Mouse (Mus musculus) right cerebral cortex, postnatal 10 days (tissue): Measurements from ENCODE around the gene Med14.

Experiments
- DNase-seq, 2 experiments: peaks; one replicate each; pipeline ENCODE4 v3.0.0; 2021; ENCODE audit warnings: low spot score in 2 of 2

Gene Med14

GRCm38 (mm10) chrX:12761626-12762333 is at the start of gene Med14:
Med14 (minus strand) TSS chrX:12762073.
- peak; percentile 92 for DNase-seq

DNA sequence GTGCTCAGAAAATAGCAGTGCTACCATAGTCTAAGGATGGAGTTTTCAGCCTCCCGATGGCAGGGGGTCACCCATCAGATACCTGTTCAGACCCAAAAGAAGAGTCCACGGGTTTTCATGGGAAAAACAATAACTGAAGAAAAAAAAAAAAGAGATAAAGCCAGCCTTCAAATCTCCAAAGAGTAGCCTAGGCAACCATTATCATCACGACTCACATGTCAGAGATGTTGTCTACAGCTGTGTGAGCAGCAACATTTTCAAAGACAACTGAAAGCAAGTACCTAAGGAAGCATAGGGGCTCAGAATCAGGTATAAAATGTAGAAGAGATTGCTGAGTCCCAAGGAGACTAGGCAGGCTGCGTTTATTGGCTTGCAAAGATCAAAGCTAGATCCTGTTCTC is 38.7 kb upstream of the Med14 start:
- DNase-seq, result no peak

DNA sequence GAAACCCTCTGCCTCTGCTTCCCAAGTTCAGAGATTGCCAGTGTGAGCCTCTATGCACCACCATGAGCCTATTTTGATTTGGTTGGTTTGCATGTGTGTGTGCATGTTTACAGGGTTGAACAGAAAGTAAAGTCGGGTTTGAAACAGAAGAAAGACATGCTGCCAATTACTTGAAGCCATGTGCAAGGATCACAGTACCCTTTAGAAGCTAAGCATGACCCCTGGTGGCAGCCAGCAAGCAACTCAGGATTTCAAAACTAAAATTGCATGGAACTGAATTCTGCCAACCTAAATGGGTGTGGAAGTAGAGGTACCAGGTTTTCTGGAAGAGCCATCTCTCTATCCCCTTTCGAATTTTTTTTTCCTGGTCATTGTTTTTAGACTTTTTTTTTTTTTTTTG is 33.0 kb upstream of the Med14 start:
- no peak for DNase-seq

DNA sequence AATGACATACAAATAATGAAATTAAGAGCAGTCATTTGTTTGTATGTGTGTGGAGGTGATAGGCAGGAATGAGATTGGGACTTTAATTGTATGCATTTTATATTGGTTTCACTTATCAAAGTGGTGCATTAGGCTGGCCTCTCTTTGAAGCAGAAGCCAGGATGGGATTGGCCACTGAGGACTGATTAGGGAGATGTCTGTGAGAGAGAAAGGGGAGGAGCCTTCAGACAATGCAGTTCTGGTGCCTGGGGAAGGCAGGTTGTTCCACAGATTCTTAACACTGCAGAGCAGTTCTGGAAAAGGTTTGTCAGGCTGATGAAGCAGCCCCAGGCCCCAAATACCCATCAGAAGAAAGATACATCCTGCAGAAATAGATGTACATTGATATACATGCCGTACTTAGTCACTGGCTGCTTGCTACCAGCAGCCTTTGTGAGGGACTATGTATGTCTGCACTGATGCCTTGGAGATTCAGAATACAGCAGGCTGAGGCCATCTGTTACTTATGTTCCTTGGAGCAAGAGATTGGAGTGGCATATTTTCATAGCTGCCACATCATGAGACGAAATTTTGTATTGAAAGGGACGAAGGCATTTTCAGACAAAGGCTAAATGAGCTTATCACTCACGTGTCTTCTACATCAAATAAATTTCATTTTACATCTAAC is 29.9 kb upstream of the Med14 start:
- peak in 1 of 2 experiments; percentile 33 for DNase-seq

- DNase-seq, result no peak
These were observed 11.4 kb upstream of the Med14 start for GRCm38 (mm10) chrX:12773236-12773635.

DNA sequence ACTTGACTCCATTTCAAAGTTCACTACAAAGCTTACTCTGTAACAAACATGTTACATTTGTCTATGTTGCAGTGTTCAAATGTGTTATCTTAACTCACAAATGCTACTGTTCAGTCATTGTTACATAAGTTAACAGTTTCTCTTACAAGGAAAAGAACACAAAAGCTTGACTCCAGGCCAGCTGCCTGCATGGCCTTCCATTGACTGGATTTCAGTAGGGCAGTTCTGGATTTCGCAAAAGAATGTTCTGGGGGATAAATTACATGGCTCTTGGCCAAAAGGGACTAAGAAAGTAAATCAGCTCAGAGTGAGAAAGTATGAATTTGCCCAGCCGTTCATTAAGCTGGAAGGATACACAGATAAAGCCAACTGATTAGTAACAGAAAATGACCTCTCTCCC is 9.7 kb upstream of the Med14 start:
- DNase-seq, result no peak

- no peak for DNase-seq
These were observed 6.7 kb upstream of the Med14 start for GRCm38 (mm10) chrX:12768571-12768970.

DNA sequence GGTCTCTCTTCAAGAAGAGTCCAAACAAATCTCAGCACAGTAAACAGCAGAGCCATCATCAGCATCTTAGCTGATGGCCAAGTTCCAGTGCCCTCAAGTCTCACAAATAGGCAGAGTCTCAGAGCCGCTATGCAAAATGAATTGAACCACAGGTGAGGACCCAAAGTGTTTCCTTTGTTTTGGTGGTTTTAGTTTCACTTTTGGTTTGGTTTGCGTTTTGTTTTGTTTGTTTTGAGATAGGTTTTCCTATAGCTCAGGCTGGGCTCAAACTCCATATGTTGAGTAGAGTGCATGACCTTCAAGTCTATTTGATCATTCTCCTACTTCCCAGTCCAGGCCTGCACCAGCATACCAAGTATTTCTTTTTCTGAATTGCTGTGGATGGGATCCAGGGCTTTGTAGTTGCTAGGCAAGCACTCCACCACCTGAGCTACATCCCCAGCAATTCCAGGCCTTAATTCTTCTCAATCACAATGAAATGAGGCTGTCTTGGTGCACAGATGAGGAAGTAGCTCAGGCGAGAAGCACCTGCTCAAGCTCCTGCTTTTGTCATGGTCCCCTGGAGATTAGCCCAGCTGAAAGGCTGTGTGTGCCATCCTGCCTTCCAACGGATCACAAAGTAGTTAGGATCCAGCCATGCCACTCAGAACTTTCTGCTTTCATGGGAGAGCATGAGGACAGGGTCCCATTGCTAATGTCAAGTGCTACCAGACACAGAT is 5.1 kb upstream of the Med14 start:
- no peak for DNase-seq

- DNase-seq, result no peak
These were observed 1.4 kb upstream of the Med14 start for GRCm38 (mm10) chrX:12763127-12763834.

GRCm38 (mm10) chrX:12762334-12763126 is 657 bp upstream of the Med14 start:
- no peak for DNase-seq

DNA sequence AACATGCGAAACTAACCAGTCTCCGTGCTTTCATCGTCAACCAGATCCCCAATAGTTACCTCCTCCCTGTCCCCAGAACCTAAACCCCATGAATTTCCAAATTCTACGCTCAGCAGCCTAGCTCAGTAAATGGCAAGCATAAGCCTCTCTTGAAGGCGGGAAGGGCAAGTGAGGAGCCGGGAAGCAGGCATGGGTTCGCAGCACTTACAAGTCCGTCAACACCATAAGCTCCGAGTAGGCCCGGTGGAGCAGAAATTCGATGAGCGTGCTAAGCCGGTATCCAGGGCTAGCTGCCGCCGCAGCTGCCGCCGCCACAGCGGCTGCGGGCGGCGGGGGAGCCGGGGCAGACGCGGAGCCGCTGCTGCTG is 631 bp downstream of the Med14 start:
- no peak for DNase-seq

- no peak for DNase-seq
These were observed 1.4 kb downstream of the Med14 start for GRCm38 (mm10) chrX:12760501-12760900.

GRCm38 (mm10) chrX:12759625-12760024 is 2.2 kb downstream of the Med14 start:
- no peak for DNase-seq

GRCm38 (mm10) chrX:12747886-12748285 is 14.0 kb downstream of the Med14 start:
- DNase-seq, result no peak

GRCm38 (mm10) chrX:12746729-12747128 is 15.1 kb downstream of the Med14 start:
- DNase-seq, result no peak

GRCm38 (mm10) chrX:12740396-12740795 is 21.5 kb downstream of the Med14 start:
- DNase-seq, result no peak

GRCm38 (mm10) chrX:12716036-12716435 is 45.8 kb downstream of the Med14 start:
- DNase-seq, result no peak

- no peak for DNase-seq
These were observed 48.1 kb downstream of the Med14 start for GRCm38 (mm10) chrX:12713796-12714195.

- DNase-seq, result no peak
These were observed 75.0 kb downstream of the Med14 start for GRCm38 (mm10) chrX:12686910-12687309.

- no peak for DNase-seq
These were observed 75.8 kb downstream of the Med14 start for GRCm38 (mm10) chrX:12686071-12686470.

DNA sequence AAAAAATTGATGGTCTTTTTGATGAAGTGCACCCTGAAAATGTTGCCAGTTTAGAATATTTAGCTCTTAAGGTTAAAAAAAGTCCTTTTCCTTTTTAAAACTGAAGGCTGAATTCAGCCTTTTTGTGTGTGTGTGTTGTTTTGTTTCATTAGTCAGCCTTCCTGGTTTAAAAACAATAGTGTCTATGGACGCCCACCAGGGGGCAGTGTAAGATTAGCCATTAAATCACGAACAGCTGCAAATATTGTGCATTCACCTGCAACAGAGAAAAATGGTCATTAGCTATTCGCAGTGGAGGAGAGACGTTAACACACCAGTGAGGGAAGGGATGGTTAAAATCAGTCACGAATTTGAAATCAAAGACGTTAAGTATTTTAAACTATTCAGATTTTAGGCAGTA is 84.5 kb downstream of the Med14 start:
- DNase-seq, result peak; percentile 39 to 77
